Mouse (Mus musculus) liver, embryonic 14.5 days (tissue): ENCODE results near the gene Klhl36. TPM values are rescaled to one million over a fixed set of nuclear protein-coding genes. Genes with fewer than 3 reads are reported as not detected.

Experiments
- ATAC-seq: fragments of 200-750 bp; cut with Nextera tagmentation; 2 replicates; pipeline ENCODE4 v1.8.0; 2017; ENCODE audit warnings: moderate number of reproducible peaks, mild to moderate bottlenecking, moderate library complexity; ENCODE audit not compliant: insufficient read depth
- DNase-seq, 3 experiments: peaks; one replicate each; pipeline ENCODE4 v3.0.0-alpha.2; 2012 to 2013; ENCODE audit warnings: low read depth in 3 of 3, low spot score in 3 of 3
- H3K27ac ChIP-seq: fragments of 300-500 bp; sonication (generic); 2 replicates; pipeline ENCODE4 v1.5.1; 2014; ENCODE audit warnings: moderate library complexity, mild to moderate bottlenecking, control low read depth, inconsistent platforms
- H3K27me3 ChIP-seq: fragments of 300-500 bp; sonication (generic); 2 replicates; pipeline ENCODE4 v1.6.1; 2014; ENCODE audit warnings: mild to moderate bottlenecking, low read length, moderate library complexity; ENCODE audit not compliant: control insufficient read depth, insufficient read depth
- H3K36me3 ChIP-seq: fragments of 300-500 bp; sonication (generic); replicated peaks from 2 replicates; pipeline ENCODE4 v1.6.1; 2014; ENCODE audit warnings: low read depth; ENCODE audit not compliant: control insufficient read depth, insufficient read depth
- H3K4me1 ChIP-seq, 2 experiments: fragments of 200-500 bp in 1 of 2; fragments of 300-500 bp in 1 of 2; sonication (generic) in 1 of 2; replicated peaks; 2 replicates each; pipeline ENCODE4 v1.6.1; 2012 to 2014; ENCODE audit warnings: antibody characterized with exemption in 1 of 2, inconsistent platforms in 1 of 2, low read length in 1 of 2; ENCODE audit not compliant: control insufficient read depth in 2 of 2, insufficient read depth in 2 of 2
- H3K4me2 ChIP-seq: fragments of 300-500 bp; sonication (generic); 2 replicates; pipeline ENCODE4 v1.6.1; 2014; ENCODE audit warnings: low read depth, mild to moderate bottlenecking, control low read depth, moderate library complexity
- H3K4me3 ChIP-seq, 2 experiments: fragments of 200-500 bp in 1 of 2; fragments of 300-500 bp in 1 of 2; sonication (generic) in 1 of 2; 2 replicates each; pipeline ENCODE4 v1.5.1; 2012 to 2014; ENCODE audit warnings: low read depth in 2 of 2, low read length in 2 of 2, mild to moderate bottlenecking in 2 of 2, control low read depth in 1 of 2, inconsistent platforms in 1 of 2, moderate library complexity in 1 of 2; ENCODE audit not compliant: insufficient read depth in 1 of 2
- H3K9ac ChIP-seq: fragments of 300-500 bp; sonication (generic); replicated peaks from 2 replicates; pipeline ENCODE4 v1.6.1; 2014; ENCODE audit warnings: mild to moderate bottlenecking, control low read depth, moderate library complexity
- H3K9me3 ChIP-seq: fragments of 300-500 bp; sonication (generic); 2 replicates; pipeline ENCODE4 v1.6.1; 2016; ENCODE audit warnings: low read length, mixed read lengths; ENCODE audit not compliant: control insufficient read depth
- CTCF ChIP-seq: IDR thresholded peaks from 2 replicates; pipeline ENCODE4 v1.5.1; 2016; ENCODE audit warnings: antibody characterized with exemption, low read depth, control low read depth
- EP300 ChIP-seq: IDR thresholded peaks from 2 replicates; pipeline ENCODE4 v1.6.1; 2016; ENCODE audit warnings: antibody characterized with exemption, low read depth
- WGBS: fragments of 180-500 bp; shearing (Covaris S2); extraction: QIAGEN DNeasy Blood & Tissue Kit; methylation state at CpG from one replicate; pipeline ENCODE4 v1.1.7; 2014; ENCODE audit not compliant: insufficient replicate concordance; 5-methylcytosine and 5-hydroxymethylcytosine counted together
- polyA plus RNA-seq, 2 experiments: library from polyadenylated mRNA; depleted of rRNA in 1 of 2; stranded (reverse) in 1 of 2; unstranded in 1 of 2; fragments of >200 nt; fragmentation: Nextera tagmentation in 1 of 2; extraction: Ambion mirVana in 1 of 2; gene quantifications; 2 replicates each; pipeline versions ENCODE4 v1.2.1 to v1.2.3; 2012 to 2014

Klhl36 gene
- polyA plus RNA-seq, 2 experiments, result 2.5 to 2.7 TPM

- DNase-seq (no peak), ATAC-seq (no peak; the same call in 1 of the 2 replicates)
- Histone ChIP-seq H3K4me2 (no peak overlapping the region), H3K4me1 (peaks cover 4 to 26% of the 10 kb centered on the region in 2 experiments), H3K27ac (no peak overlapping the region; the same call in 1 of the 2 replicates), H3K36me3 (no peaks in the 10 kb centered on the region; the same call in 1 of the 2 replicates), H3K27me3 (no peaks in the 10 kb centered on the region), H3K9ac (no peak overlapping the region), H3K9me3 (no peaks in the 10 kb centered on the region), H3K4me3 (no peak overlapping the region)
- 22% methylated on average over 2 of the region's 2 CpGs for WGBS
- TF ChIP-seq EP300 (no peak), CTCF (peak; percentile 62)
Measured at GRCm38 (mm10) chr8:119926474-119926873, 64.4 kb downstream of the Klhl36 start.

Other genes starting within 250 kb of the Klhl36 start
- gene Adad2, start 249.5 kb upstream of the Klhl36 start, polyA plus RNA-seq (2012; rRNA removed), result not detected in 2 replicates
- not detected in 2 replicates for gene Adad2, start 249.5 kb upstream of the Klhl36 start, polyA plus RNA-seq (2014; fragmentation: Nextera tagmentation; extraction: Ambion mirVana)
- not detected in 2 replicates for gene Kcng4, start 226.6 kb upstream of the Klhl36 start, polyA plus RNA-seq (2012; rRNA removed)
- gene Kcng4, start 226.6 kb upstream of the Klhl36 start, polyA plus RNA-seq (2014; fragmentation: Nextera tagmentation; extraction: Ambion mirVana), result not detected in 2 replicates
- 0.95 and 0.99 TPM in 2 replicates for gene Wfdc1, start 195.9 kb upstream of the Klhl36 start, polyA plus RNA-seq (2012; rRNA removed)
- 1.3 and 2.1 TPM in 2 replicates for gene Wfdc1, start 195.9 kb upstream of the Klhl36 start, polyA plus RNA-seq (2014; fragmentation: Nextera tagmentation; extraction: Ambion mirVana)
- 0.08 and 0.11 TPM in 2 replicates for gene Atp2c2, start 162.3 kb upstream of the Klhl36 start, polyA plus RNA-seq (2012; rRNA removed)
- 0.08 and 0.10 TPM in 2 replicates for gene Atp2c2, start 162.3 kb upstream of the Klhl36 start, polyA plus RNA-seq (2014; fragmentation: Nextera tagmentation; extraction: Ambion mirVana)
- 2.7 and 2.8 TPM in 2 replicates for gene Tldc1, start 83.8 kb upstream of the Klhl36 start, polyA plus RNA-seq (2012; rRNA removed)
- gene Tldc1, start 83.8 kb upstream of the Klhl36 start, polyA plus RNA-seq (2014; fragmentation: Nextera tagmentation; extraction: Ambion mirVana), result 1.3 and 2.0 TPM in 2 replicates
- 57.0 and 59.6 TPM in 2 replicates for gene Cotl1, start 21.7 kb upstream of the Klhl36 start, polyA plus RNA-seq (2012; rRNA removed)
- 77.7 and 88.7 TPM in 2 replicates for gene Cotl1, start 21.7 kb upstream of the Klhl36 start, polyA plus RNA-seq (2014; fragmentation: Nextera tagmentation; extraction: Ambion mirVana)
- gene Usp10, start 48.1 kb downstream of the Klhl36 start, polyA plus RNA-seq (2012; rRNA removed), result 23.8 and 47.0 TPM in 2 replicates
- gene Usp10, start 48.1 kb downstream of the Klhl36 start, polyA plus RNA-seq (2014; fragmentation: Nextera tagmentation; extraction: Ambion mirVana), result 59.0 and 60.8 TPM in 2 replicates
- 8.5 and 9.7 TPM in 2 replicates for gene Gm20388, start 48.6 kb downstream of the Klhl36 start, polyA plus RNA-seq (2012; rRNA removed)
- gene Gm20388, start 48.6 kb downstream of the Klhl36 start, polyA plus RNA-seq (2014; fragmentation: Nextera tagmentation; extraction: Ambion mirVana), result not detected in 2 replicates
- 0.25 and 0.47 TPM in 2 replicates for gene Crispld2, start 130.2 kb downstream of the Klhl36 start, polyA plus RNA-seq (2012; rRNA removed)
- 0.27 and 0.30 TPM in 2 replicates for gene Crispld2, start 130.2 kb downstream of the Klhl36 start, polyA plus RNA-seq (2014; fragmentation: Nextera tagmentation; extraction: Ambion mirVana)
- gene Zdhhc7, start 239.2 kb downstream of the Klhl36 start, polyA plus RNA-seq (2012; rRNA removed), result 12.1 and 12.2 TPM in 2 replicates
- gene Zdhhc7, start 239.2 kb downstream of the Klhl36 start, polyA plus RNA-seq (2014; fragmentation: Nextera tagmentation; extraction: Ambion mirVana), result 9.2 and 11.4 TPM in 2 replicates